Mouse (Mus musculus): Measurements from ENCODE around the gene Myh7b. TPM values are rescaled to one million over a fixed set of nuclear protein-coding genes. Genes with fewer than 3 reads are reported as not detected.

The Myh7b gene
- polyA plus RNA-seq, 1 experiment from 2014 or later = 0.40 TPM

DNA sequence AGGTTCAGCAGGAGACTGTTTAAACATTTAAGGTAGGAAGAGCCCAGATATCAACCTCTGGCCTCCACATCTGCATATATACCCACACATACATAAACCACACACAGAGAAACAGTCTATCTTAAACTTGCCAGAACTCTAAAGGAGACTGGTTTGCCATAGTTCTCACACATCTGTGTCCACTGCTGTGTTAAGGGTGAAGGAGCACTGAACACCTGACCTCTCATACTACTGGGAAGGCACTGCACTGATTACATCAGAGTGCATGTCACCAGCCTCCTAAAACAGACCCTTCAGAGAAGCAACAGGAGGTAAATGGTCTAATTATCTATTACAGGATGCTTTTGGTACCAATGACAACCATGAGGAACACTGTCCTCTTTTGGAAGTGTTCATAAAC lies 25.9 kb downstream of the Myh7b start:
- Histone ChIP-seq H3K4me3 (replicated peaks; ENCODE audit: low read length) (no peak overlapping the region), H3K36me3 (replicated peaks; ENCODE audit: control insufficient read depth, insufficient read depth) (peaks cover 97% of the 10 kb centered on the region), H3K4me1 (replicated peaks; ENCODE audit: control insufficient read depth, insufficient read depth, low read length) (no peaks in the 10 kb centered on the region), H3K9ac (no peak overlapping the region), H3K4me2 (replicated peaks) (no peak overlapping the region), H3K9me3 (ENCODE audit: control insufficient read depth, low read length) (no peaks in the 10 kb centered on the region), H3K27ac (no peak overlapping the region), H3K27me3 (ENCODE audit: control insufficient read depth, insufficient read depth, low read length) (peaks cover 21% of the 10 kb centered on the region)
- DNase-seq (ENCODE audit: low spot score) (no peak), ATAC-seq (ENCODE audit: low FRiP score) (no peak)

DNA sequence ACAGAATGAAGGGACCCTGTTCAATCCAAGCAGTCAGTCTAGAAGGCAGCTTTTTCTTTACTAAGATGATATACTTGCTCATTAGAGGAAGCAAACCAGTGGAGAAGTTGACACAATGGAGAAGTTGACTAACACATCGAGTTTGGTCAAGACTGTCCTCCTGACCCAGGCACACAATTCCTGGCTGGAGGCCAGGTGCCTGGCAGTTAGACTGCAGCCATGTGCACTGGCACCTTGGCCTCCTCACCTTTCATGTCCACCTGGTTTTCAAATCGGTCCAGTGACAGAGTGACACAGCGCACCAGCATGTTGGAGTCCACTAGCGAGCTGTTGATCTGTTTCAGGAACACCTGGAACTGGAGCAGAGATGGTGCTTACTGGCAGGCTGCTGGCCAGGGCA lies 26.4 kb downstream of the Myh7b start:
- H3K27me3 ChIP-seq (ENCODE audit: control insufficient read depth, insufficient read depth, low read length) = peaks cover 16% of the 10 kb centered on the region
- DNase-seq (ENCODE audit: low spot score) (no peak), ATAC-seq (ENCODE audit: low FRiP score) (no peak)
- peaks cover 97% of the 10 kb centered on the region for H3K36me3 ChIP-seq (replicated peaks; ENCODE audit: control insufficient read depth, insufficient read depth)
- 96% methylated on average over 4 of the region's 4 CpGs for WGBS
- no peaks in the 10 kb centered on the region for H3K4me1 ChIP-seq (replicated peaks; ENCODE audit: control insufficient read depth, insufficient read depth, low read length)
- no peaks in the 10 kb centered on the region for H3K9me3 ChIP-seq (ENCODE audit: control insufficient read depth, low read length)
- H3K4me3 ChIP-seq (replicated peaks; ENCODE audit: low read length) = no peak overlapping the region
- H3K4me2 ChIP-seq (replicated peaks) = no peak overlapping the region
- H3K27ac ChIP-seq = no peak overlapping the region
- no peak overlapping the region for H3K9ac ChIP-seq

DNA sequence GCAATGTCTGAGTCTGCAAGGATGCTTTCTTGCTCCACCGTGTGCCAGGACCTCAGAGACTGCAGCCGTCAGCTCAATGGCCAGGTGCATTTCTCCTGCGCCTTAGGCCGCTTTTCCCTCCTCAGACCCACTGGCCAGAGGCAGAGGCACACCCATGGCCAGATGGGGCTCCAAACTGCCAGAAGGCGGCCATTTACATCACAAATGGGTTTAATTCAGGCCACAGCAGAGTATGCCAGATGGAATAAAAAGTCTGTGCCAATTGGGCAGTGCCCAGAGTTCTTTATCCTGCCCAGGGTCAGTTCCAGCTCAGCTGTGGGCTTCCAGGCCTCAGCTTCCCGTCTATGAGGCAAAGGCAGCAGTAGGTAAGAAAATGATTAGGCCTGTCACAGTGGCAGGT lies 29.6 kb downstream of the Myh7b start:
- DNase-seq (ENCODE audit: low spot score) (no peak), ATAC-seq (ENCODE audit: low FRiP score) (no peak)
- Histone ChIP-seq H3K9ac (no peak overlapping the region), H3K27me3 (ENCODE audit: control insufficient read depth, insufficient read depth, low read length) (no peaks in the 10 kb centered on the region), H3K4me1 (replicated peaks; ENCODE audit: control insufficient read depth, insufficient read depth, low read length) (no peaks in the 10 kb centered on the region), H3K4me2 (replicated peaks) (no peak overlapping the region), H3K36me3 (replicated peaks; ENCODE audit: control insufficient read depth, insufficient read depth) (peaks cover 97% of the 10 kb centered on the region), H3K27ac (no peak overlapping the region), H3K4me3 (replicated peaks; ENCODE audit: low read length) (no peak overlapping the region), H3K9me3 (ENCODE audit: control insufficient read depth, low read length) (no peaks in the 10 kb centered on the region)
- 54% methylated on average over 6 of the region's 6 CpGs for WGBS

GRCm38 (mm10) chr2:155641540-155642472 lies 30.8 kb downstream of the Myh7b start:
- 0 out of 2 replicates have a peak, but pooled peaks have one; percentile 32 for ATAC-seq (ENCODE audit: low FRiP score)
- no peaks in the 10 kb centered on the region for H3K9me3 ChIP-seq (ENCODE audit: control insufficient read depth, low read length)
- no peaks in the 10 kb centered on the region for H3K4me1 ChIP-seq (replicated peaks; ENCODE audit: control insufficient read depth, insufficient read depth, low read length)
- H3K9ac ChIP-seq = no peak overlapping the region
- H3K27ac ChIP-seq = no peak overlapping the region; the same call in 1 of the 2 replicates
- no peak overlapping the region for H3K4me3 ChIP-seq (replicated peaks; ENCODE audit: low read length)
- no peaks in the 10 kb centered on the region for H3K27me3 ChIP-seq (ENCODE audit: control insufficient read depth, insufficient read depth, low read length)
- no peak overlapping the region for H3K4me2 ChIP-seq (replicated peaks)
- peaks cover 97% of the 10 kb centered on the region for H3K36me3 ChIP-seq (replicated peaks; ENCODE audit: control insufficient read depth, insufficient read depth)
- 57% methylated on average over 18 of the region's 18 CpGs for WGBS
- DNase-seq (ENCODE audit: low spot score) = no peak

DNA sequence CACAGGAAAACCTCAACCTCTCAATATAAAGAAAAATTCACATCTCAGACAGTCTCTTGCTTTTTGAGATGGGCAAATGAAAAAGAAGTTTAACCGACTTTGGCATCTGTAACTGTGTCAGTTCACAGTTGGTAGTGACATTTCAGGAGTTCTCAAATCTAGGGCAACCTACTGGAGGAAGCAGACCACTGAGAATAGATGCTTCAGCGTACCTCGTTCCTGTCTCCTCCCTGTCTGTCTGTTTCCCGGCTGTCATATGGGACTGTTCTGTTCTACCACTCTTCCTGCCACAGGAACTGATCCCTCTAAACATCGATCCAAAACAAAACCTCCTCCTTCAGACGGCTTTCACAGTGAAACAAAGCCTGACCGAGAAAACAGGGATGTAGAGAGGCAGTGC lies 34.7 kb downstream of the Myh7b start:
- DNase-seq (ENCODE audit: low spot score) = no peak
- 79% methylated on average over 7 of the region's 7 CpGs for WGBS
- no peak overlapping the region for H3K4me2 ChIP-seq (replicated peaks)
- H3K4me3 ChIP-seq (replicated peaks; ENCODE audit: low read length) = no peak overlapping the region
- H3K36me3 ChIP-seq (replicated peaks; ENCODE audit: control insufficient read depth, insufficient read depth) = peaks cover 97% of the 10 kb centered on the region
- H3K27me3 ChIP-seq (ENCODE audit: control insufficient read depth, insufficient read depth, low read length) = no peaks in the 10 kb centered on the region
- H3K4me1 ChIP-seq (replicated peaks; ENCODE audit: control insufficient read depth, insufficient read depth, low read length) = no peaks in the 10 kb centered on the region
- no peak overlapping the region for H3K27ac ChIP-seq
- H3K9ac ChIP-seq = no peak overlapping the region
- ATAC-seq (ENCODE audit: low FRiP score) = no peak
- no peaks in the 10 kb centered on the region for H3K9me3 ChIP-seq (ENCODE audit: control insufficient read depth, low read length)

DNA sequence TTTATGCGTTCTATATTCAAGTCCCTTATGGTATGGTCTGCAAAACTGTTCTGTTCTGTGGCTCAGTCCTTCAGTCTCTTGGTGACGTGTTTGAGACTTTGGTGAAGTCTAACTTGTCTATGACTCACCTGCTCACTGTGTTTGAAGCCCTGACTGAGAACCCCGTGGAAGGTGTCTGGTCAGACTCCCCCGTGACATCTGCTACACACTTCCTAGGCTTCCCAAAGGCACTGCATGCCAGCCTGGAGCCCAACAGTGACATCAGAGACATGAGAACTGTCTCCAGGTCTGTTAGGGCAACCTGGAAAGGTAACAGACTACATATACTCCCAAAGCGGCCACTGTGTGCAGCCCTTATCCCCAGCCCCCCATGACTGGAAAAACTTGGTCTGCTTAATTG lies 41.6 kb downstream of the Myh7b start:
- Histone ChIP-seq H3K4me1 (replicated peaks; ENCODE audit: control insufficient read depth, insufficient read depth, low read length) (no peaks in the 10 kb centered on the region), H3K4me3 (replicated peaks; ENCODE audit: low read length) (no peak overlapping the region), H3K27ac (no peak overlapping the region), H3K9ac (no peak overlapping the region), H3K9me3 (ENCODE audit: control insufficient read depth, low read length) (no peaks in the 10 kb centered on the region), H3K27me3 (ENCODE audit: control insufficient read depth, insufficient read depth, low read length) (no peaks in the 10 kb centered on the region), H3K4me2 (replicated peaks) (no peak overlapping the region), H3K36me3 (replicated peaks; ENCODE audit: control insufficient read depth, insufficient read depth) (peaks cover 98% of the 10 kb centered on the region)
- no peak for ATAC-seq (ENCODE audit: low FRiP score)
- WGBS = 95% methylated on average over 5 of the region's 5 CpGs
- no peak for DNase-seq (ENCODE audit: low spot score)

GRCm38 (mm10) chr2:155655759-155656372 lies 44.9 kb downstream of the Myh7b start:
- no peak overlapping the region for H3K27ac ChIP-seq
- no peak overlapping the region for H3K9ac ChIP-seq
- H3K4me2 ChIP-seq (replicated peaks) = no peak overlapping the region
- 44% methylated on average over 6 of the region's 6 CpGs for WGBS
- H3K36me3 ChIP-seq (replicated peaks; ENCODE audit: control insufficient read depth, insufficient read depth) = peaks cover 96% of the 10 kb centered on the region
- DNase-seq (ENCODE audit: low spot score) = no peak
- ATAC-seq (ENCODE audit: low FRiP score) = no peak
- no peaks in the 10 kb centered on the region for H3K9me3 ChIP-seq (ENCODE audit: control insufficient read depth, low read length)
- H3K4me1 ChIP-seq (replicated peaks; ENCODE audit: control insufficient read depth, insufficient read depth, low read length) = no peaks in the 10 kb centered on the region
- no peaks in the 10 kb centered on the region for H3K27me3 ChIP-seq (ENCODE audit: control insufficient read depth, insufficient read depth, low read length)
- no peak overlapping the region for H3K4me3 ChIP-seq (replicated peaks; ENCODE audit: low read length)

DNA sequence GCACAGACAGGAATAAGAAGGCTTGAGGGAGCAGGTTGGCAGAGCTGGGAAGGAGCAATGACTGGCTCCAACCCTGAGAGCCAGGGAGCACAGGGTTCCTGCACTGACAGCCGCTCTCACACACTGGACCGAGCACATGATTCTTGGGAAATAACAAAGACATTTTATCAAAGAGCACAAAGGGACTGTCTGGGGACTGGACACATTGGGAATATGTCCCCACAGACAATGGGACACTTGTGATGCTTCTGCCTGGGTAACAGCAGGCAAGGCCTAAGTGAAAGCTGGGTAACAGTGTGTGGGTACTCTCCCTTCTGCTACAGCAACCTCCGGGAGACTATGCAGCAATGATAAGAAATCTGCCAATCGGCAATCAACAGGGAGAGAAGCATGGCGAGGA lies 51.4 kb downstream of the Myh7b start:
- Histone ChIP-seq H3K4me3 (replicated peaks; ENCODE audit: low read length) (no peak overlapping the region), H3K9ac (no peak overlapping the region), H3K9me3 (ENCODE audit: control insufficient read depth, low read length) (no peaks in the 10 kb centered on the region), H3K4me1 (replicated peaks; ENCODE audit: control insufficient read depth, insufficient read depth, low read length) (no peaks in the 10 kb centered on the region), H3K27me3 (ENCODE audit: control insufficient read depth, insufficient read depth, low read length) (no peaks in the 10 kb centered on the region), H3K36me3 (replicated peaks; ENCODE audit: control insufficient read depth, insufficient read depth) (peaks cover 96% of the 10 kb centered on the region), H3K27ac (no peak overlapping the region), H3K4me2 (replicated peaks) (no peak overlapping the region)
- 83% methylated on average over 5 of the region's 5 CpGs for WGBS
- no peak for ATAC-seq (ENCODE audit: low FRiP score)
- DNase-seq (ENCODE audit: low spot score) = no peak

- peak; percentile 84 for DNase-seq (ENCODE audit: low spot score)
- H3K36me3 ChIP-seq (replicated peaks; ENCODE audit: control insufficient read depth, insufficient read depth) = peaks cover 96% of the 10 kb centered on the region
- 22% methylated on average over 5 of the region's 5 CpGs for WGBS
These were observed 52.1 kb downstream of the Myh7b start for GRCm38 (mm10) chr2:155663097-155663496.

More at GRCm38 (mm10) chr2:155663097-155663496, 52.1 kb downstream of the Myh7b start:
- H3K27ac ChIP-seq = no peak overlapping the region
- no peak overlapping the region for H3K4me3 ChIP-seq (replicated peaks; ENCODE audit: low read length)
- no peak overlapping the region for H3K4me2 ChIP-seq (replicated peaks)
- H3K4me1 ChIP-seq (replicated peaks; ENCODE audit: control insufficient read depth, insufficient read depth, low read length) = no peaks in the 10 kb centered on the region
- H3K9ac ChIP-seq = no peak overlapping the region
- no peaks in the 10 kb centered on the region for H3K27me3 ChIP-seq (ENCODE audit: control insufficient read depth, insufficient read depth, low read length)
- no peaks in the 10 kb centered on the region for H3K9me3 ChIP-seq (ENCODE audit: control insufficient read depth, low read length)
- no peak for ATAC-seq (ENCODE audit: low FRiP score)
